Mouse (Mus musculus): ENCODE measurements around the gene Gm20388. TPM values are rescaled to one million over a fixed set of nuclear protein-coding genes. Genes with fewer than 3 reads are reported as not detected.

Gene Gm20388
- polyA plus RNA-seq, 2 experiments: 8.5 TPM; not detected in 1

- Histone ChIP-seq H3K4me1 (replicated peaks; ENCODE audit: control insufficient read depth in 2 of 2, insufficient read depth in 2 of 2, low read length in 1 of 2) (no peaks in the 10 kb centered on the region), H3K4me3 (ENCODE audit: insufficient read depth in 1 of 2, low read depth in 2 of 2, low read length in 2 of 2) (0 out of 4 replicates have a peak overlapping the region, but pooled peaks of 1 of the 2 experiments have one; percentile 50), H3K4me2 (ENCODE audit: low read depth) (peak overlapping the region; percentile 68), H3K27me3 (ENCODE audit: control insufficient read depth, insufficient read depth, low read length) (peaks cover 44% of the 10 kb centered on the region), H3K36me3 (replicated peaks; ENCODE audit: control insufficient read depth, insufficient read depth, low read depth) (no peaks in the 10 kb centered on the region), H3K9ac (replicated peaks) (no peak overlapping the region), H3K9me3 (ENCODE audit: control insufficient read depth, low read length) (no peaks in the 10 kb centered on the region), H3K27ac (no peak overlapping the region)
- TF ChIP-seq CTCF (IDR thresholded peaks at IDR 0.05; ENCODE audit: low read depth) (no peak), EP300 (IDR thresholded peaks at IDR 0.05; ENCODE audit: low read depth) (no peak)
- ATAC-seq (ENCODE audit: insufficient read depth) (no peak), DNase-seq (ENCODE audit: low read depth in 3 of 3, low spot score in 3 of 3) (no peak)
- WGBS (ENCODE audit: insufficient replicate concordance): 0% methylated on average over 20 of the region's 22 CpGs
These were observed 318.9 kb downstream of the Gm20388 start for GRCm38 (mm10) chr8:120229574-120229916.

GRCm38 (mm10) chr8:120230081-120230480, 319.4 kb downstream of the Gm20388 start:
- no peak overlapping the region for H3K4me3 ChIP-seq (ENCODE audit: insufficient read depth in 1 of 2, low read depth in 2 of 2, low read length in 2 of 2)
- no peaks in the 10 kb centered on the region for H3K4me1 ChIP-seq (replicated peaks; ENCODE audit: control insufficient read depth in 2 of 2, insufficient read depth in 2 of 2, low read length in 1 of 2)
- ATAC-seq (ENCODE audit: insufficient read depth) (no peak), DNase-seq (ENCODE audit: low read depth in 3 of 3, low spot score in 3 of 3) (no peak)
- no peak overlapping the region for H3K27ac ChIP-seq
- H3K9ac ChIP-seq (replicated peaks): no peak overlapping the region
- H3K36me3 ChIP-seq (replicated peaks; ENCODE audit: control insufficient read depth, insufficient read depth, low read depth): no peaks in the 10 kb centered on the region
- TF ChIP-seq CTCF (IDR thresholded peaks at IDR 0.05; ENCODE audit: low read depth): no peak
- no peak for TF ChIP-seq EP300 (IDR thresholded peaks at IDR 0.05; ENCODE audit: low read depth)
- H3K9me3 ChIP-seq (ENCODE audit: control insufficient read depth, low read length): no peaks in the 10 kb centered on the region
- H3K27me3 ChIP-seq (ENCODE audit: control insufficient read depth, insufficient read depth, low read length): peaks cover 44% of the 10 kb centered on the region
- WGBS (ENCODE audit: insufficient replicate concordance): 19% methylated on average over 22 of the region's 22 CpGs
- peak overlapping the region; percentile 68 for H3K4me2 ChIP-seq (ENCODE audit: low read depth)

GRCm38 (mm10) chr8:120230715-120231614, 320.3 kb downstream of the Gm20388 start:
- 20% methylated on average over 18 of the region's 18 CpGs for WGBS (ENCODE audit: insufficient replicate concordance)
- Histone ChIP-seq H3K27ac (no peak overlapping the region), H3K27me3 (ENCODE audit: control insufficient read depth, insufficient read depth, low read length) (peaks cover 44% of the 10 kb centered on the region), H3K9ac (replicated peaks) (no peak overlapping the region), H3K4me3 (ENCODE audit: insufficient read depth in 1 of 2, low read depth in 2 of 2, low read length in 2 of 2) (peak overlapping the region in 1 of 2 experiments; percentile 13; a peak in 1 of 4 replicates), H3K9me3 (ENCODE audit: control insufficient read depth, low read length) (no peaks in the 10 kb centered on the region), H3K36me3 (replicated peaks; ENCODE audit: control insufficient read depth, insufficient read depth, low read depth) (no peaks in the 10 kb centered on the region), H3K4me2 (ENCODE audit: low read depth) (peak overlapping the region; percentile 68), H3K4me1 (replicated peaks; ENCODE audit: control insufficient read depth in 2 of 2, insufficient read depth in 2 of 2, low read length in 1 of 2) (no peaks in the 10 kb centered on the region)
- ATAC-seq (ENCODE audit: insufficient read depth): no peak
- TF ChIP-seq CTCF (IDR thresholded peaks at IDR 0.05; ENCODE audit: low read depth) (no peak), EP300 (IDR thresholded peaks at IDR 0.05; ENCODE audit: low read depth) (no peak)
- no peak for DNase-seq (ENCODE audit: low read depth in 3 of 3, low spot score in 3 of 3)

- Histone ChIP-seq H3K27me3 (ENCODE audit: control insufficient read depth, insufficient read depth, low read length) (peaks cover 44% of the 10 kb centered on the region), H3K4me1 (replicated peaks; ENCODE audit: control insufficient read depth in 2 of 2, insufficient read depth in 2 of 2, low read length in 1 of 2) (no peaks in the 10 kb centered on the region), H3K9me3 (ENCODE audit: control insufficient read depth, low read length) (no peaks in the 10 kb centered on the region), H3K9ac (replicated peaks) (no peak overlapping the region), H3K27ac (no peak overlapping the region), H3K4me3 (ENCODE audit: insufficient read depth in 1 of 2, low read depth in 2 of 2, low read length in 2 of 2) (no peak overlapping the region), H3K4me2 (ENCODE audit: low read depth) (no peak overlapping the region), H3K36me3 (replicated peaks; ENCODE audit: control insufficient read depth, insufficient read depth, low read depth) (no peaks in the 10 kb centered on the region)
- no peak for TF ChIP-seq CTCF (IDR thresholded peaks at IDR 0.05; ENCODE audit: low read depth)
- no peak for TF ChIP-seq EP300 (IDR thresholded peaks at IDR 0.05; ENCODE audit: low read depth)
- ATAC-seq (ENCODE audit: insufficient read depth) (no peak), DNase-seq (ENCODE audit: low read depth in 3 of 3, low spot score in 3 of 3) (no peak)
- WGBS (ENCODE audit: insufficient replicate concordance): 81% methylated on average over 3 of the region's 3 CpGs
These were observed 321.2 kb downstream of the Gm20388 start for GRCm38 (mm10) chr8:120231870-120232269.

GRCm38 (mm10) chr8:120232398-120232797, 321.8 kb downstream of the Gm20388 start:
- H3K36me3 ChIP-seq (replicated peaks; ENCODE audit: control insufficient read depth, insufficient read depth, low read depth): no peaks in the 10 kb centered on the region
- H3K4me3 ChIP-seq (ENCODE audit: insufficient read depth in 1 of 2, low read depth in 2 of 2, low read length in 2 of 2): no peak overlapping the region
- DNase-seq (ENCODE audit: low read depth in 3 of 3, low spot score in 3 of 3) (no peak), ATAC-seq (ENCODE audit: insufficient read depth) (no peak)
- peaks cover 40% of the 10 kb centered on the region for H3K27me3 ChIP-seq (ENCODE audit: control insufficient read depth, insufficient read depth, low read length)
- no peak overlapping the region for H3K4me2 ChIP-seq (ENCODE audit: low read depth)
- H3K27ac ChIP-seq: no peak overlapping the region
- H3K4me1 ChIP-seq (replicated peaks; ENCODE audit: control insufficient read depth in 2 of 2, insufficient read depth in 2 of 2, low read length in 1 of 2): no peaks in the 10 kb centered on the region
- 38% methylated on average over 4 of the region's 4 CpGs for WGBS (ENCODE audit: insufficient replicate concordance)
- H3K9ac ChIP-seq (replicated peaks): no peak overlapping the region
- no peak for TF ChIP-seq CTCF (IDR thresholded peaks at IDR 0.05; ENCODE audit: low read depth)
- TF ChIP-seq EP300 (IDR thresholded peaks at IDR 0.05; ENCODE audit: low read depth): no peak
- H3K9me3 ChIP-seq (ENCODE audit: control insufficient read depth, low read length): no peaks in the 10 kb centered on the region

Data from liver, embryonic 14.5 days (tissue).